Mouse (Mus musculus): Measurements from ENCODE around the gene Mroh9.

- TF ChIP-seq POLR2A (IDR thresholded peaks at IDR 0.05; ENCODE audit: low read depth, low read length) (no peak), CTCF (conservative IDR thresholded peaks at IDR 0.05; ENCODE audit: insufficient read depth, insufficient read length, low read depth, low read length) (no peak)
Measured at GRCm38 (mm10) chr1:163112482-163113164, 27.2 kb upstream of the Mroh9 start.

All from kidney, adult 2 months (tissue).